Mouse (Mus musculus) T-helper 2 cell (primary cell): ENCODE results near the gene Slc16a1.
"Not testable (repeated sequence)": the region's sequence is repeated elsewhere in the genome, so short reads cannot be mapped to it uniquely, and the experiment has no call there.

Experiments
- in situ Hi-C: fragments of 300-600 bp; cut with MboI, MseI; formaldehyde crosslinking; loops from one replicate; pipeline ENCODE4 v1.15.1; 2025; ENCODE audit warnings: high pct_unique_total_duplicates

Gene Slc16a1

DNA sequence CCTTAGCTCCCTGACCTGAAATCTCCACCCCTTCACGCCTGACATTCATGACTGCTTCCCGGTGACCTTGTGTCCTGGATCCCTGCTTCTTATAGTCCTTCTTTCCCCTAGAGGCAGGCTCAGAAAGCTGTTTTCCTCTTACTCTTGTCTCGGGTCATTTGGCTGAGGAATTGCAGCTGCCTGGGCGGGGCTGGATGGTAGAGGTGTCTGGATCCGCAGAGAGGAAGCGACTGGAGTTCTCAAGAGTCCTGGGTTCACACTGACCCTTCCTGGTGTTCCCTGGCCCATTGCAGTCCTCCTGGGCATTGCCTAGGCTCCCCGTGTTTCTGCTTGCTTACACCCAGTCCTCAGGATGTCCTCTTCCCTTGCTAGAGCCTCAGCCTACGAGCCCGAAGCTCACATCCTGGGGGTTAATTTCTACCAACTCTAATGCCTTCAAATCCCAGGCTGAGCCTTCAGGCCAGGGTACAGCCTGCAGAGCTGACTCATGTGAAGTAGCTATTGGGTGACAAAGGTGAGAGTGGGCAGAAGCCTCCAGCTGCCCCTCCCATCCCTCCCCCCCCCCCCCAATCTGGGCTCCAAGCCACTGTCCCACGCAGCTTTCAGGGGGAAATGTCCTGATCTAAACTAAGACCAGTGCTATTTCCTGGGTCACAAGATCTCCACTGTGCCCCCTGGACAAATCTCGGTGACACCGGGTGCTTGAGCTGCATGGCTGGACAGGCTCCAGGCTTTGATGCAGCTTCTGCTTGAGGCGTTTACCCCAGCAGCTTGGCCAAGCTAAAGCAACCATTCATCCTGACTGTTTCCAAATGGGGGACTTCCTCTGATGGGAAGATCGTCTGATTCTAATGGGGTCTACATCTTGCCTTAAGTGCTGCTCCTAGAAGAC, 36.1 kb downstream of the Slc16a1 start:
- in situ Hi-C loops = no loop called here

DNA sequence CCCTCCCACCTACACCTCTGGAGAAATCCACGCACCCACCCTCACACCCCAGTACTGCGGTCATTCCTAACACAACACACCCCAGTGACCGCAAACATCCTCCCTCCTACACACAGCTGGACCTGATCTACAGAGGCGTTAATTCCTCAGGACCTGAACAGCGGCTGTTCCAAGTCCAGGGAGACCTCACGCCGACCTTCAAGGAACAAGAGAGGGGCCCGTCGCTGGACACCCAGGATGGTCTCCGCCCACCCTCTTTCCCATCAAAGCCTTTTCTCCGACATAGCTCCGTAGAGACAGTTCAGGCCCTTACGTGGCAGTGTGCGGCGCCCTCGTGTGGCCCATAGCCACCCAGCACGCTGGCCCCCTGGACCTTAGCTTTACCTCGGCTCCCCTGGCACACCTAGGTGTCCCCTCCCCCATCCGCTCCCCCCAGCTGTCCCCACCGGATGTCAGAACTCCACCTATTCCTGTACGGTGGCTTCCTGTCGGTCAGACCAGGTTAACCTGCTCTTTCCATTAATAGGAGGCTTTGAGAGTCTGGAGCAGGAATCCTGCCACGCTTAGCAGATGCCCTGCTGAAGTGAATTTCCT, 36.9 kb downstream of the Slc16a1 start:
- in situ Hi-C loops = no loop called here

DNA sequence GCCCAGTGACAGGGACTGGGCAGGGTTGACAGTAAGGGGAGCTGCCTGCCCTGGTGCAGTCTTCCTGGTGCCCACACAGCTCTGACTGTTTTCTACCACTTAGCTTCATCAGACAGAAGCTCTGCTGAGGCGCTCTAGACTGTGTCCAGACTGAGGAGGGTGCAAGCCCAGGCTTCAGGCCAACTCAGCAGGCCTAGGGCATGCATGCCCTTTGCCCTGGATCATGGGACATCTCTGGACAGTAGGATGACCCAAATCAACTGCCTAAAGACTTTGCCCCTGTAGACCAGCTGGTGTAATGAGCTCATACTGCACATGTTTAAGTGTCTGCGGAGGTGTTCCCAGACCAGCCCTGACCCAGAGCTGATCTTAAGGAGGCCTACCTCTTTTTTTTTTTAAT, 39.3 kb downstream of the Slc16a1 start:
- in situ Hi-C loops = no loop called here

DNA sequence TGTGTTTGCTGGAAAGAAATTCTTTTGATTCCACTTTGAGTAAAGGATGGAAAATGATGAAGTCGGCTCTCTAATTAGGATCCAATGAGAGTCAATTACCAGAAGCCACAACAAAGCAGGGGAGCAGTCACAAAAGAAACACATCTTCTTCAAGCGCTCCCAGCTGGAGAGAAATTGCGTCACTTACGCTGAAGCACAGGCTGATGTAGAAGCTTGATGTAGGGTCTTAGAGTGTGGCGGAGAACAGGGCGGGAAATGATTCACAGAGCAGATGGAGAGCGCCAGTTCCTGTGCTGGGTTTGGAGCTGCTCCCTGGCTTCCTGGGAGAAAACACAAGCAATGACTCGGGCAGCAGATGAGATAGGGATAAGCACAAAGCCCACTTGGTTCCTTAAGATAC, 40.4 kb downstream of the Slc16a1 start:
- in situ Hi-C loops = no loop called here

DNA sequence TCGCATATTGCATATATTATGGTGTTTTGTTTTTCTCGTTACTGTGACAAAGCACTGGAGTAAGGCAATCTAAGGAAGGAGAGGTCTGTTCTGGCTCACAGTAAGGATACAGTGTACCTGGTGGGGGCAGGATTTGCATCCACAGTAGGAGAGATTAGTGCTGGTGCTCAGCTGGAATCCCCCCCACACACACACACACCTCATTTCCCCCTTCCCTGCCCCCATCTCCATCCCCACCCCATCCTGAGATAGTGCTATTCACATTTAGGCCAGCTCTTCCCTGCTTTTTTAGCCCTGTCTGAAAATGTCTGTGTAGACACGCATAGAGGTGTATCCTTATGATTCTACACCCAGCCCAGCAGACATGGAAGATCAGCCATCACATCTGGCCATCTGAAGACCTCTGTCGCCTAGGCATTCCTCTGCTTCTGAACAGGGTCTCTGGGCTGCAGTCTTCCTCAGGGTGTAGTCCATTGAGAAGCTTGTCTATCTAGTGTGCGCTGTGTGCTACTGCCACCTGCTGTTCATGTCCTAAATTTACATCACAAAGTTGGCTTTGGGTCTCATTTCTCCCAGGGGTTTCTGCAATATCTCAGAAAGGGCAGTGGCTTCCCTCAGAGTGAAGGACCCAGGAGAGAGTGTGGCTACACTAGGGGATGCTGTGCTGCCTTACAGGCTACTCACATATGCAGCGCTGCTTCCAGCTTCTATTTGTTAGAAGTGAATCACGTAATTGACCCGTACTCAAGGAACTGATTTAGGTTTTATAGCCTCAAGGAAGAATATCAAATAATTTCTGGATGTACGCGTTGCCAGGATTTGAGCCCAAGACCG, 44.4 kb downstream of the Slc16a1 start:
- in situ Hi-C loops = loop anchor here (10.0 kb wide), 2 partner anchors 138 to 578 kb away; no protein-coding TSS in a partner anchor

DNA sequence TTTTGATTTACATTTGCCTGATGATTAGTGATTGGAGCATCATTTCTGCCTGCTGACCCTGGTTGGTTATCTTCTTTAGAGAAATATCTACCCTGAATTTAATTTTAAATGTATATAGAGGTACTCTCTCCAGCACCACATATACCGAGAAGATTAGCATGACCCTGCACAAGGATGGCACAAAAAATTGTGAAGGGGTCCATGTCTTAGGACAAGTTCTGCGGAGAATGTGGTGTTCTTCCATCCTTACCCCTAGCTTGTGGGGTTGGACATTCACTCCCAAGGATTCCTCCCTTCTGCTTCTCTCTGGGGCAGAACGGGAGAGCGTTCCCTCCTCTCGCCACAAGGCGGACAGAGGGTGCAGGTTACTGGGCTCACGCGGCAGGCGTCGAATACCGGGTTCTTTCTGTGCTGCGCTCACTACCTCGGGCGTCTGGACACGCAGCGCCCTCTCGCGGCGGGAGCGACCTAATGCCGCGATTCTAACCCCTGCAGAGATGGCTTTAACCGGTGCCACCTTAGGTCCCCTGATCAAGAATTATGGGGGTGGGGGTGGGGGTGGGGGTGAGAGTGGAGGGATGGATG, 62.4 kb downstream of the Slc16a1 start:
- in situ Hi-C loops = no loop called here

DNA sequence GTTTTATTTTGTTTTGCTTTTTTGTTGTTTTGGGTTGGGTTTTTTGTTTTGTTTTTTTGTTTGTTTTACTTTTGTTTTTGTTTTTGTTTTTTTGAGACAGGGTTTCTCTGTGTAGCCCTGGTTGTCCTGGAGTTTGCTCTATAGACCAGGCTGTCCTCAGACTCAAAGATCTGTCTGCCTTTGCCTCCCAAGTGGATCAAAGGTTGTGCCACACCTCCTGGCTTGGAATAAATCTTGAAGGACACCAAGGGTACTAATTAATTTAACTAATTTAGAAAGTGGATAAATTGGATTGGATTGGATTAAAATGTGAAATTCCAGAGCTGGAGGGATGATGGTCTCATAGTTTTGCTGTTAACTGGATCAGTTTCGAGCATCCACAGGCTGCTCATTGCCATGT, 63.3 kb downstream of the Slc16a1 start:
- in situ Hi-C loops = no loop called here

DNA sequence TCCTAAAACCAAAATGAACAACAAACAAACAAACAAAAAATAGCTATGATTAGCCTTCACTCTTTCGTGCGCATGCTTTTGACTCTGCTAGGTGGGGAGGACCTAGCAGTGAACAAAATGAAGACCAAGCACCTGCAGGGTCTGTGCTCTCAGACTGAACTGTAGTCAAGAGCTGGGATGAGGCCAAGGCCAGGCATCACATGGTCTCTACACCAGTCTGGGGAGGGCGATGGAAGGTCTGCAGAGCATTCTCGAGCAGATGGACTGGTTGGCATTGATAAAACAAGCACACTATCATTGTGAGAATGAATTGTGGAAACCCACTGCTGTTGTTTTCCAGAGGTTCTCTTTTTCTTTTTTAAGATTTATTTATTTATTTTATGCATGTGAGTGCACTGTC, 65.5 kb downstream of the Slc16a1 start:
- in situ Hi-C loops = no loop called here

DNA sequence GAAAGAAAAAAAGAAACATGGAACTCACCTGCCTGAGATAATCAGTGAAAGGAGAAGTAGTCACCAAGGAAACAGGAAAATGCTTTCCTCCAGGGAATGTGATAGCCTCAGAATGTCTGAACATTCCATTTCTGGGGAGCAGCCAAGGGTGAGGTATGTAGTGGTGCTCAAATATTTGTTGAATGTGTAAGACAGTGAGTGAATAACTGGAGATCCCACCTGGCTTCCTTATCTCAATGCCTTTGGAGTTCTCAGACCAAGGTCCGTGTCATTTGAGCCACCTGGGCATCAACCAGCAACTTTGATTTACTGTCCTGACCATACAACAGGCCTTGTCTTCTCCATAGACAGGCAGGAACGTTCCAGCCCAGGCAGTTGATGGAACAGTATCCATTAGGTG, 68.0 kb downstream of the Slc16a1 start:
- in situ Hi-C loops = no loop called here

DNA sequence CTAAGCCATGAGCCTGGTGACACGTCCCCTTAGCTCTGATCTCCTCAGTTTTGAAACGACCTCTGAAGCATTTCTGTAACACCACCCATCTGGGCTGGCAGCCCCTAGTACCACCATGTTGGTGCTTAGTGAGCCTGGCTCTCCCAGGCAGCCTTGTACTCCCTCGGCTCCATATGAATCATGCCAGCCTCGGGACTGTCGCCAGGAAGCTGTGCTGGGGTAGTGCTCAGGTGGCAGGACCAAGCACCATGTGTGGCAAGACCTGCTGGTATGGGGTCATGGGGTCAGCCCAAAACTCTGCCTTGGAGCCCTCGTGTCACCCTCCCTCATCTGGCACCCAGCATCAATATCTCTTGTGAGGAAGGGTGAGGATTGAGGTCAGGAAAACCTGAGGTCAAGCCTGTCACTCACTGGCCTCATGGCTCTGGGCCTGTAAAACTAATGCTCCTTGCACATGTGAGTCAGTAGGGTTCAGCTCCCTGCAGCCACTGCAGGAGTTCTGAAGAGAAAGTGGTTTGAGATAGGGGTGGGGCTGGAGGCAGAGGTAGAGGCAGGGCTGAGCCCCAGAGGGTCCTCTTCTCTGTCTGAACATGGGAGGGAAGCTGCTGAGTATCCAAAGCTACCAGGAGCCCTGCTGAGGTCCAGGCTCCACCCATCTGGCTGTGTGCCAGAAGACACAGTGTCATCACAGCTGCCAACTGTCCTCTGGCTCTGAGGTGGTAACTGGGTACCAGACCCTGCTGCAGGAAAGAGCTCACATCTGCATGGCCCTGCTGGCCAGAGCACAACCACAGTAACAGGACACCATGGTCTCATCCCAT, 68.7 kb downstream of the Slc16a1 start:
- in situ Hi-C loops = not testable (repeated sequence)

DNA sequence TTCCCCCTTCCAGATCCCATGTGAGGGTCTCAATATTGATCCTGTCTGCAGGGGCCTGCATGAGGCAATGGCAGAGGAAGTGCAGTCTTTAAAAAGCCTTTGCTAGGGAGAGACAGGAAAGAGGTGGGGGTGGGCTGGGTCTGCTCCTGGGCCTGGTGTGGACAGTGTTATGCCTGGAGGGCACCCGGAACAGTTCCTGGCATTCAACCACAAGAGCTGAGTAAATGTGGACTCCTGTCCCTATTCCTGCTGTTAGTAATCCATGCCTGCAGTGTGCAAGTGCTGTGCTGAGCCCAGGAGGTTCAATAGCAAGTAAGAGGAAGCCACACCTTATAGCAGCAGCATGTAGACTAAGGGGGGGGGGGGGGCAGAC, 69.3 kb downstream of the Slc16a1 start:
- in situ Hi-C loops = not testable (repeated sequence)
